Mouse (Mus musculus): Measurements from ENCODE around the gene Fuz.
A peak's percentile ranks its signal among the peaks of the same experiment; 100 is the strongest.

The Fuz gene

GRCm38 (mm10) chr7:44928570-44928969, 32.7 kb downstream of the Fuz start:
- DNase-seq (ENCODE audit: extremely low read depth, low read depth, low spot score) = no peak

- peak; percentile 98 for DNase-seq (ENCODE audit: extremely low read depth, low read depth, low spot score)
Measured at GRCm38 (mm10) chr7:44929204-44930151, 33.6 kb downstream of the Fuz start, which contains the start of gene Ap2a1. Gene Ap2a1, minus strand, starts transcription at chr7:44929496.

- DNase-seq (ENCODE audit: extremely low read depth, low read depth, low spot score) = no peak
Measured at GRCm38 (mm10) chr7:44938680-44939079, 42.8 kb downstream of the Fuz start.

GRCm38 (mm10) chr7:44942904-44943303, 47.0 kb downstream of the Fuz start, which contains the start of gene Tsks:
Gene Tsks, plus strand, starts transcription at chr7:44943204.
- DNase-seq (ENCODE audit: extremely low read depth, low read depth, low spot score) = no peak

- DNase-seq (ENCODE audit: extremely low read depth, low read depth, low spot score) = no peak
Measured at GRCm38 (mm10) chr7:44949922-44950321, 54.0 kb downstream of the Fuz start.

- DNase-seq (ENCODE audit: extremely low read depth, low read depth, low spot score) = no peak
Measured at GRCm38 (mm10) chr7:44951960-44952359, 56.1 kb downstream of the Fuz start.
